Mouse (Mus musculus): ENCODE data around the gene Rnf144b. TPM values are rescaled to one million over a fixed set of nuclear protein-coding genes. Genes with fewer than 3 reads are reported as not detected.

Rnf144b gene
- total RNA-seq, 2 experiments from 2014 or later: 20.7 to 25.9 TPM

- intact Hi-C loops (cut with DNase I): no loop called here
- no peak overlapping the region for H3K4me3 ChIP-seq
- no peak for DNase-seq (ENCODE audit: extremely low spot score in 1 of 2, low spot score in 2 of 2)
Measured at GRCm38 (mm10) chr13:47129090-47129489, 6.6 kb downstream of the Rnf144b start.

GRCm38 (mm10) chr13:47133058-47133457 is 10.6 kb downstream of the Rnf144b start:
- Histone ChIP-seq H3K27ac (no peak overlapping the region), H3K4me3 (no peak overlapping the region)
- no peak for TF ChIP-seq CTCF (IDR thresholded peaks at IDR 0.05)
- DNase-seq (ENCODE audit: extremely low spot score in 1 of 2, low spot score in 2 of 2): no peak
- intact Hi-C loops (cut with DNase I): no loop called here

More at GRCm38 (mm10) chr13:47129090-47129489, 6.6 kb downstream of the Rnf144b start:
- no peak for TF ChIP-seq CTCF (IDR thresholded peaks at IDR 0.05)
- H3K27ac ChIP-seq: no peak overlapping the region

DNA sequence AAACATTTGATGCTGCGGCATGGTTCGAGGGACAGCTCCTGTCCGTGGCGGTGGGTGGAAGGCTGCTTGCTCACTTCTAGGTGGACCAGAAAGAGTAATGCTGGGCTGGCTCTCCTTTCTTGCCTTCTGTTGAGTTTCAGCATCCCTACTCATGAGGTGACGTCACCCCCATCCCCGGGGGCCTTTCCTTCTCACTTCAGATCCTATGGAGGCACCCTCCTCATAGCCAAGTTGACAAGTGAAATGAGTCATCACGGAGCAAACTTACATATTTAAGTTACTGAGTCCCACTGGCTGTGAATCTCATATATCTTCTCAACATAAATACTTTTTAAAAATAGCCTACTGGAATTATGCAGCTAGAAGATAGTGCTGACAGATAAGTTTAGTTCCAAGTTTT is 12.4 kb downstream of the Rnf144b start:
- no peak for TF ChIP-seq CTCF (IDR thresholded peaks at IDR 0.05)
- DNase-seq (ENCODE audit: extremely low spot score in 1 of 2, low spot score in 2 of 2): peak in 1 of 2 experiments; percentile 56
- no peak overlapping the region for H3K4me3 ChIP-seq
- no peak overlapping the region for H3K27ac ChIP-seq
- intact Hi-C loops (cut with DNase I): no loop called here

GRCm38 (mm10) chr13:47135741-47136140 is 13.3 kb downstream of the Rnf144b start:
- no peak overlapping the region for H3K27ac ChIP-seq
- no peak overlapping the region for H3K4me3 ChIP-seq
- TF ChIP-seq CTCF (IDR thresholded peaks at IDR 0.05): no peak
- DNase-seq (ENCODE audit: extremely low spot score in 1 of 2, low spot score in 2 of 2): no peak
- intact Hi-C loops (cut with DNase I): no loop called here

GRCm38 (mm10) chr13:47142764-47143163 is 20.3 kb downstream of the Rnf144b start:
- Histone ChIP-seq H3K4me3 (no peak overlapping the region), H3K27ac (no peak overlapping the region)
- no peak for DNase-seq (ENCODE audit: extremely low spot score in 1 of 2, low spot score in 2 of 2)
- no peak for TF ChIP-seq CTCF (IDR thresholded peaks at IDR 0.05)
- intact Hi-C loops (cut with DNase I): loop anchor here (10.0 kb wide), 1 partner anchor 1322 kb away; no protein-coding TSS in a partner anchor

DNA sequence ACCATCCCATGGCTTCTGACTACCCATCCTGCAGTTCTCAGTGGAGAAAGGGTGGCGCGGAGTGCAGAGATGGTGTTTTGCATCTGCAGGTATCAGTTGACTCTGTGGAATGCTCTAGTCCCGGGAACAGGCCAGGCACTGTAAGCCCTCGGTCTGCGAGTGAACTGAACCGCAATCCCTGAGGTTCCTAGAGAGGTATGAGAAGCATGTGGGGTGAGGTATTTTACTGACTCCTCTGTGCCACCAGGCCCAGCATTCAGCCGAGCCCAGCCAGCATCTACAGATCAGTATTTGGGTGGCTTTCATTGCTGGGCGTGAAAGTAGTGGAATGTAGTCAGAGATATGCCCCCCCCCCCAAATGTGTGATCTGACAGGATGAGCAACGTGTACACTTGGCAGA is 23.5 kb downstream of the Rnf144b start:
- H3K4me3 ChIP-seq: no peak overlapping the region
- no peak for TF ChIP-seq CTCF (IDR thresholded peaks at IDR 0.05)
- intact Hi-C loops (cut with DNase I): loop anchor here (5.0 to 10.0 kb wide), 2 partner anchors 39 to 1319 kb away; partner anchors contain the start of gene Dek
- no peak overlapping the region for H3K27ac ChIP-seq
- no peak for DNase-seq (ENCODE audit: extremely low spot score in 1 of 2, low spot score in 2 of 2)

DNA sequence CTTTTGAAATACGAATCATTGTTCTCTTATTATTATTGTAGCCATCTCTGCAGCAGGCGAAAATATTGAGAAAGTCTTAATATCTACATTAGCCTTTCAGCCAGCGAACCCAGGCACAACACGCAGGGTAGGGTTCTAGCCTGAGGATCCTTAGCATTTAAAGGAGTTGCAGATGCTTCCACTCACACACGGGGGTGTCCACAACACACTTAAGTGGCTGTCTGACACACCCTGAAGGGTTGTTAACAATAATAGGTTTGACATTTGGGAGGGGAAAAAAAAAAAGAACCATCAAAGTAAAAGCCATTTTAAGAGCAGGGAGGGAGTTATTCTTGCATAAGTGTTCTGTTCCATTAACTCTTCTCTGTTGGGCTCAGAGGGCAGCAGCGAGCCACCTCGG is 23.9 kb downstream of the Rnf144b start:
- DNase-seq (ENCODE audit: extremely low spot score in 1 of 2, low spot score in 2 of 2): no peak
- intact Hi-C loops (cut with DNase I): loop anchor here (5.0 to 10.0 kb wide), 2 partner anchors 39 to 1318 kb away; partner anchors contain the start of gene Dek
- Histone ChIP-seq H3K4me3 (no peak overlapping the region), H3K27ac (no peak overlapping the region)
- no peak for TF ChIP-seq CTCF (IDR thresholded peaks at IDR 0.05)

DNA sequence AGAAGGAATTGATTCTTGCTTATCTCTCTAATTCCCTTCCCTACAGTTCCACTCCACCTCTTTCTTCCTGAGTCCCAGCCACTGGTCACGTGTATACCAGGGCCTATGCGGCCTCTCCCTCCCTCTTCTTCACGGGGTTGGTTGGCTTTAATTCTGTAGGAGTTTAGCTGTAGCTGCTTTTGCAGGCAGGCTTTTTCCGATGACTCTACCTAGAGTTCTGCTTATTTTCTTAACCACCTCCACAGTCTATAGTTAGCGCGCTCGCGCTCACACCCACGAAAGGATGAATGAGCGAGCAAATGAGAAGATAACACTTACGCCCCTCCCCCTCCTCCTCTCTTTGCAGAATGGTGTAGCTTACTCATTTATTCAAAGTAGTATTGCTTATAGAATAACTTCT is 26.1 kb downstream of the Rnf144b start:
- intact Hi-C loops (cut with DNase I): loop anchor here (1.0 to 10.0 kb wide), 3 partner anchors 26 to 1316 kb away; partner anchors contain the start of genes Dek and Rnf144b
- DNase-seq (ENCODE audit: extremely low spot score in 1 of 2, low spot score in 2 of 2): peak; percentile 48 to 74
- H3K4me3 ChIP-seq: peak overlapping the region; percentile 28
- no peak for TF ChIP-seq CTCF (IDR thresholded peaks at IDR 0.05)
- H3K27ac ChIP-seq: peak overlapping the region; percentile 63; the same call in 1 of the 2 replicates

- Histone ChIP-seq H3K4me3 (no peak overlapping the region), H3K27ac (no peak overlapping the region)
- DNase-seq (ENCODE audit: extremely low spot score in 1 of 2, low spot score in 2 of 2): no peak
- no peak for TF ChIP-seq CTCF (IDR thresholded peaks at IDR 0.05)
- intact Hi-C loops (cut with DNase I): loop anchor here (5.0 to 10.0 kb wide), 2 partner anchors 43 to 1315 kb away; partner anchors contain the start of gene Dek
Measured at GRCm38 (mm10) chr13:47149993-47150392, 27.5 kb downstream of the Rnf144b start.

DNA sequence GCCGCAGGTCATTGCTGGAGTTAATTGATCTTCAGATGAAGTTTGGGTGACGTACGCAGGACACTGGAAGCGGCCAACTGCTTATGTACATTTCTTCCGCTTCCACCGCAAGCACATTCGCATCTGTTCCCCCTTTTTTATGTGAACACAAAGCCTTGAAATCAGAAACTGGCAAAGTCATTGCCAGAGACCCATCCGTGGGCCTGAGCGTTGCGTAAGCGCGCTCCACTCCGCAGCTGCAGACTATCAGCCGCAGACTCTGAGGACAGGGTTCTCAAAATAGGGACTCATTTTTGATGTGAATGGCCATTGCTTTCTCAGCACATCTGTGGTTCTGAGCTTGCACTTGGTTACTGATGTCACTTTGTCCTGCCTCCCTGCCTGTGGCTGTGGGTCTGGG is 28.6 kb downstream of the Rnf144b start:
- intact Hi-C loops (cut with DNase I): no loop called here
- no peak for DNase-seq (ENCODE audit: extremely low spot score in 1 of 2, low spot score in 2 of 2)

DNA sequence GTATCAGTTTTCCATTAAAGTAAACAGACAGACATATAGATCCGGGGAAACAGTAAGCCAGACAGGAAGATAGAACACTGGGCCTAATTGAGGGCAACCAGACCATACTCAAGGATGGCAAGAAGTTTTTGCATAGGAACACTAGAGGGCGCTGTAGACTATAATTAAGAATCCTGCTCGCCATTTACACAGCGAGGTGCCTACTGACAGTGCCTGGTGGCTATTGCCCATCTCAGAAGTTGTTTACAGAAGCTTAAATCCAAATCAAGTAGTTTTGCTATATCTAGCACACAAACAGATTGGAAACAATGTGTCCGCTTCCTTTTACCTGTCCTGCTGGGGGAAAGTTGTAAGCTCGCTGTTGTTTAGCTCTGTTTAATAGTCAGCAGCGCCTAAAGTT is 29.9 kb downstream of the Rnf144b start:
- intact Hi-C loops (cut with DNase I): loop anchor here (1.0 kb wide), 1 partner anchor 136 kb away; no protein-coding TSS in a partner anchor
- TF ChIP-seq CTCF (IDR thresholded peaks at IDR 0.05): peak; percentile 77
- H3K27ac ChIP-seq: no peak overlapping the region
- no peak overlapping the region for H3K4me3 ChIP-seq
- peak in 1 of 2 experiments; percentile 42 for DNase-seq (ENCODE audit: extremely low spot score in 1 of 2, low spot score in 2 of 2)

More for the DNA sequence above, 28.6 kb downstream of the Rnf144b start:
- Histone ChIP-seq H3K27ac (no peak overlapping the region), H3K4me3 (no peak overlapping the region)
- TF ChIP-seq CTCF (IDR thresholded peaks at IDR 0.05): no peak

GRCm38 (mm10) chr13:47153206-47153605 is 30.8 kb downstream of the Rnf144b start:
- intact Hi-C loops (cut with DNase I): no loop called here
- TF ChIP-seq CTCF (IDR thresholded peaks at IDR 0.05): no peak

GRCm38 (mm10) chr13:47154866-47155265 is 32.4 kb downstream of the Rnf144b start:
- Histone ChIP-seq H3K27ac (no peak overlapping the region), H3K4me3 (no peak overlapping the region)
- DNase-seq (ENCODE audit: extremely low spot score in 1 of 2, low spot score in 2 of 2): no peak
- intact Hi-C loops (cut with DNase I): no loop called here
- no peak for TF ChIP-seq CTCF (IDR thresholded peaks at IDR 0.05)

More at GRCm38 (mm10) chr13:47153206-47153605, 30.8 kb downstream of the Rnf144b start:
- no peak for DNase-seq (ENCODE audit: extremely low spot score in 1 of 2, low spot score in 2 of 2)
- Histone ChIP-seq H3K4me3 (no peak overlapping the region), H3K27ac (no peak overlapping the region)

Measured in left cerebral cortex, adult 2 months (tissue).